Mouse (Mus musculus): ENCODE measurements around the gene Gna14.

Gna14 gene

GRCm38 (mm10) chr19:16457127-16457526 lies 21.6 kb downstream of the Gna14 start:
- DNase-seq: no peak

GRCm38 (mm10) chr19:16459317-16459716 lies 23.8 kb downstream of the Gna14 start:
- no peak for DNase-seq

DNA sequence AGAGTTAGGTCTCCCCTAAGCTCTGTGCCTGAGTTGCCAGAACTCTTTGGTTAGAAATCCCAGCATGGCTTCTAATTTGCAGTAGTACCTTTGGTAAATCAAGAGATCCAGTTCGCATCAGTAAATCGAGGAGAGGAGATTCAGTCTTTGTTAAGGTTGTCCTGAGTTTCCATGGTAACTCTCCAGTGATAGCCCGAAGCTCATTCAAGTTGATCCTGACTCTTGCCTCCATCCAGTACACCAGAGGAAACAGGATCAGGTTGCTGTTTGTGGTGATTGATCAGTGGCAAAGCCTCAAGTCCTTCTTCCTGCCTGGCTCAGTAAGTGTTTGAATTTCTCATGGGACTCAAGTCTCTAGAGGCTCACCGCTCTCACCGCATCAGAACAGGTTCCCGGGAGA lies 24.7 kb downstream of the Gna14 start:
- no peak for DNase-seq

DNA sequence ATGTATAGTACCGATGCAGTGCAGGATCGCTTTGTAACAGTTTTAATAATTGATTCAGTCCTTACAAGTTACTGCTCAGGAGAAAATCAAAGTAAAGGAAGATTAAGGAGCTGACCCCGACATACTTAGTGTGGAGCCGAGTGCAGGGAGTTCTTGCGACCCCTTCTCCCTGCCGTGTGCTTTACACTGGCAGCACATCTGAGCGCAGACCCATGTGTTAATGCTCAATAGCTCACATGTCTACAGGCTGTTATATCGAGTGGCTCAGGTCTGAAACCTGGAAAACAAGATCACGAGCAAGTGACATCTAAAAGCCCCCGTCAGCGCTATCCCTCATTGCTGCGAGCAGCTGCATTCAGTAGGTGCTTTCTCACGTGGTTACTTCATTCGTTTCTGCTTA lies 25.3 kb downstream of the Gna14 start:
- DNase-seq: no peak

- DNase-seq: no peak
These were observed 26.9 kb downstream of the Gna14 start for GRCm38 (mm10) chr19:16462461-16462860.

- no peak for DNase-seq
These were observed 29.2 kb downstream of the Gna14 start for GRCm38 (mm10) chr19:16464730-16465129.

DNA sequence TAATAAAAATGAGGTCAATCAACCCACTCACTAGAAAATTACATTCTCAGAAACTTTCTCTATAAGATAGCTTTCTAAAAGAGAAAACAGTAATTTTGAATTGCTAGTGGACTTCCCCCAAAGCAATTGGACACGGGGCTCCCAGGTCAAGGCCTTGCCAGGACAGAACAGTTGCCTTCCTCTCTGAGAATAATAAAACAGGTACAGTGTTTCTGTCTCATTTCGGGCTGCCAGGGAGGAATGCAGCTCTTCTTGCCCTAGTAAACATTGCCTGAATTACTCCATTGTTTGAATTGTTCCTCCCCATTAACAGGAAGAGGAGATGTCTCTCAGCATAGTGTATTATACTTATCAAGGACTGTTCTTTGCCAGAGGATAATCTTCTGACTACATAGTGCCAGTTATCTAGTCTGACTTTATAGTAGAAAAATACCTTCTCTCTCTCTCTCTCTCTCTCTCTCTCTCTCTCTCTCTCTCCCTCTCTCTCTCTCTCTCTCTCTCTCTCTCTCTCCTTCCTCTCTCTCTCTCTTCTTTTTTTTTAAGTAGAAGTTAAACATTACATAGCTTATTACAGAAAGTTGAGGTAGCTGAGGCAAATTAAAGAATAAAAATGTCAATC lies 33.3 kb downstream of the Gna14 start:
- no peak for DNase-seq

GRCm38 (mm10) chr19:16472655-16473054 lies 37.1 kb downstream of the Gna14 start:
- no peak for DNase-seq

DNA sequence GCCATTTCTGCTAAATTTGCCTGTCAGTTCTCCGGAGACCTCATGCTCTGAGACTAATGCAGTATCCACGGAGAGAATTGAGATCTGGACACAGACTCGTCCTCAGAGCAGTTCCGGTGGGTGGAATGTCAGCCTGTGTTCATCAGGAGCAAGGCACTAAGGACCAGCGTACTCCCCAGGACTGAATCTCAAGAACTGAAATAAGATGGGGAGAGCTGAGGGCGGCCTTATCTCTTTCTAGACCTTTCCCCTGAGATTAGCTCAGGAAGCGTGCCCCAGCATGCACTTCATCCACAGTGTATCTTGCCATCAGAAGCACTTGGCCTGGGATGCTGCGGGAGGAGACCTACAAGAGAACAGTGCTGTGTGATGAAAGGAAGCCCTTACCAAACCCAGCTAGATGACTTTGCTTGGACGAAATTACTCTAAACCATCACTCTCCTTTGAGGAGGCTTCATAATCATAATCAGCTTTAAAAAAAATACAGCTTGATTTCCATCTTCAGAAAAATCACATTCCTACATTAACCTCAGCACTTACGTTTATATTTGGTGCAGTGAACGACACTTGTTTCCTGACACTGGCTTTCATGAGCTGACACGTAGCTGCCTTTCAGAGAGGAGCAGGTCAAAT lies 41.9 kb downstream of the Gna14 start:
- DNase-seq: no peak

- DNase-seq: no peak
These were observed 42.6 kb downstream of the Gna14 start for GRCm38 (mm10) chr19:16478186-16478607.

DNA sequence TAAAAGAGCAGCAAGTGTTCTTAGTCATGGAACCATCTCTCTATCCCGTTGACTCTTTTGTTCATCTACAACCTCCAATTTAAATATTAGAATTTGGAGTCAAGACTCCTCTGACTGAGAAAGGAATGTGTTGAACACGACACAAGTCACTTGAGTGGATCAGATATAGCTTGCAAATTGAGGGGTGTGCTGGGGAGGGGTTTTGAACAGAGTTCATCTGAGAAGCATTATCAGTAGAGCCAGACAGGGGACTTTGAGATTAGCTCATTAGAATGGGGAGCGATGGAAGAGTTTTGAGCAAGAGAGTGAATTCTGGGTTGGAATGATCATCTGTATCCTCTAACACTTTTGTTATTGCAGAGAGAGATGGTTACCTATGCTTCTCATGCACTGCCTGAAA lies 46.5 kb downstream of the Gna14 start:
- no peak for DNase-seq

DNA sequence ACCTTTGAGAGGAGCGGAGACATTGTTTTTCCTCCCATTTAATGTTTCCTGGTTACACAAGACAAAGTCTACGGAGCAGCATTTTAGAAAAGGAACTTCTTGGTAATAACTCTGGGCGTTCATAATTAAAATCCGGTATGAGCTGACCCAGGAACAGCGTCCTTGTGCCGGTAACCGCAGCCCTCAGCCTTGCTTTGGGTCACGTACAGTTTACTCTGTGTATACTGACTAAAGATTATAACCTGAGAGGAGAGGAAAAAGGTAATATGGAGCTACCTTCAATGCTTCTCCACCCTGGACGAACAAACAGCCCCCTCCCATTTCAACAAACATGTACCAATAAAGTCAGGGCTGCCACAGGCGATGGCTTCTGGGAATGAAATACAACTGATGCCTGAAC lies 48.7 kb downstream of the Gna14 start:
- DNase-seq: no peak

DNA sequence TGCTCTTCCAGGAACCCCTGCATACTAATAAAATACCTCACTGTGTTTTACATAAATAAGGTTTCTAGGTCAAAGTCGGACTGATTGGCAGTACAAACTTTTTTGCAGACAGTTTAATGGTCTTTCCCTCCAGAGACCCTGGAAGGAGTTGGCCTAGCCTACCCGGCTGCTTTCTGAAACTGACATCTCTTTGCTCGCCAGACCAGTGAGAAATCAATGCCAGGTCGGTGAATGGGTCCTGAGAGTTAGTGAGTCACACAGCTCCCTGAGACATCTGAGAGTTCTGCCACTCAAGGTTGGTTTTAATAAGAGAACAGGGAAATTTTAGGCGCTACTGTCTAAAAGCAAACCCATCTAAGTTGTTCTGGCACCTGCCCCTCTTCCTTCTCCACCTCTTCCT lies 49.1 kb downstream of the Gna14 start:
- DNase-seq: no peak

- no peak for DNase-seq
These were observed 55.2 kb downstream of the Gna14 start for GRCm38 (mm10) chr19:16490756-16491155.

GRCm38 (mm10) chr19:16491497-16491896 lies 55.9 kb downstream of the Gna14 start:
- no peak for DNase-seq

DNA sequence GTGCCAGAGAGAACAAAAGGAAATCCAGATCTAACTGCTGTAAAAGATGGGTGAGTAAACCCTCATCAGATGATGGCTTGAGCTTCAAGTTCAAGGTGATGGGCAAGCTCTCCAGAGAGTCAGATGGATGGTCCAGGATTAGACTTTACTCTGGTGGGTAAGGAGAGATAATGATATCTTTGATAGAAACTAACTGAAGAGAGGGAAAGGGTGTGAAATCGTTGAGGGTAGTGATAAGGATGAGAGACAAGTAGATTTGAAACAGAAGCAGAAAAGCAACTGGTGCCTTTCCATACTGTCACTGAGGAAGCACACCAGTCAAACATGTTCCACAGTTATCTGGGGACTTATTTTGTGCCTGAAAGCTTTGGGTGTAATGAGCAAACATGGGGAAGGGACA lies 56.9 kb downstream of the Gna14 start:
- no peak for DNase-seq

DNA sequence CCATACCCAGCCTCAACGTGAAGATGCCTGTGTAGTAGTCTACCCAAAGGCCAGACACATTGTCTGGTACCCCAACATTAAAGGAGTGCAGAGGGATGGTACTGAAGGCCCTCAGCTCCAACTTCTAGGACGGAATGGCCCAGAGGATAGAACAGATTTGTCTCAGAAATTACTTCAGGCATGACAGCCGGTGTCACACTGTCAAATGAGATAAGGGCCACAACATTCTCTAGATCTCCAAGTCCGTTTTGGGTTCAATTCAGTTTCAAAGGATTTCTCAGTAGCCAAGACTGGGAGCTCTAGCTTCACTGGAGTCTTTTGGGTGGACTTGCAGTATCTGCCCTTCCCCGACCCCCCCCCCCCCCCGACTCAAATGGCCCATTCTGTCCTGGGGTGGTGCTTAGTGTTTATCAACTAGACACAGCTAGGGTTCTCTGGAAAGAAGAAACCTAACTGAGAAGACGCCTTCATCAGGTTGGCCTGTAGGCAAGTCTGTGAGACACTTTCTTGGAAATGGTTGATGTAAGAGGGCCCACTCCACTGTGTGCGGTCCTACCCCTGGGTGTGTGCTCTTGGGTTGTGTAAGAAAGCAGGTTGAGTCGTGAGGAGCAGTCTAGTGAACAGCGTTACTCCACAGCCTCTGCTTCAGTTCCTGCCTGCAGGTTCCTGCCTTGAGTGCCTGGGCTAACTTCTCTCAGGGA lies 59.4 kb downstream of the Gna14 start:
- no peak for DNase-seq

DNA sequence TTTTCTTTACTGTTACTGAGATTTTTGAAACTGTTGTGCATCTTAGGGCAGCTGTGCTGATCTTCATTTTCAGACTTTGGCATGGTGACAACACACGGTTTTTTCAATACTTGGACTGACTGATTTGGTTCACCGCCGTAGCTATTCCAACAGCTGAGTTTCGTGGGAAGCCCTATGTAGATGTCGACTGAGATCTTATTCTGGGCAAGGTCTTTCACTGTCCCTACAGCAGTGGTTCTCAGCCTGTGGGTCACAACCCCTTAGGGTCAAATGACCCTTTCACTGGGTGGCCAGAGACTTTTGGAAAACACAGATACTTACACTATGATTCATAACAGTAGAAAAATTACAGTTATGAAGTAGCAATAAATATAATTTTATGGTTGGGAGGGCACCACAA lies 60.5 kb downstream of the Gna14 start:
- no peak for DNase-seq

DNA sequence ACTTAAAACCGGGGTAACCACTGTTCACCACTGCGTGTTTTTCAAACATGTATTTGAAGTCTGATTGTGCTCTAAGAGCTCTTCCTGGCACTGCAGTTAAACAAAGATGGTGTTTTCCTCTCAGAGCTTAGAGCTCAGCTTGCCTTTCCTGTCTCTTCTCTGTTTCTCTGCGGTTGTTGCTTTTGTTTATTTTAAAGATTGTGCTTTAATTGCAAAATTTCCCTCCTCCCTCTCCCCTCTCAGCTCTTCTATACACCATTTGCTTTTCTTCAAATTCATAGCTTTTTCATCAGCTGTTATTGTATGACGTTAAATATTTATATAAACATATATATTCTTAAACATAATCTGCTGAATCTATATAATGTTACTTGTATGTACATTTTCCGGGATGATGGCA lies 66.5 kb downstream of the Gna14 start:
- DNase-seq: no peak

DNA sequence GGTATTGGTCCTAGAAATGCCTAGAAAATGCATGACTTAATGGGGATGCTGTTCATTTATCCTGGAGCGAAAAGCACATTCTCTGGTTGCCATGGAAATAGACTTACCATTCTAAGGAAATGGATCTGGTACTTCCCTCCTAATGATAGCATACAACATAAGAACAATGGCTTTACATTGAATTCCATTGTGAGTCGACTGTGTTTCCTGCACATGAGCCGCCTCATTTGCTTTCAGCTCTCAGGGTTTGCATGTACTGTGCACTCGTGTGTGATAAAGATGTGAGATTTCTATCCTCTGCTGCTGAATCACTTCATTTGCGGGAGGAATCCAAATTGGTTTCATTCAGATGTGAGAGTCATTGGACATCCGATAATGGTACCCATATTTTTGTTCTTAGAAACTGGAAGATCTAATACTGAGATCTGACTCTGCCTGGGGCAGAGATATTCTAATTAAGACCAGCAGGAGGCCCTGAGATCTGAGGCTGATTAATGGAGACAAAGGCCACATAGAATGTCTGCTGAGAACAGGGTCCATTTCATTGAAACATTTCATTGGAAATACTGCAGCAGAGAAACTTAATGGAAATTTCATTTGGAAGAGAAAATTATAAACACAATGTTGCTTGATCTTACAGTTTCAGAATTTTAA lies 71.3 kb downstream of the Gna14 start:
- no peak for DNase-seq

GRCm38 (mm10) chr19:16510343-16511080 lies 75.0 kb downstream of the Gna14 start:
- DNase-seq: no peak

DNA sequence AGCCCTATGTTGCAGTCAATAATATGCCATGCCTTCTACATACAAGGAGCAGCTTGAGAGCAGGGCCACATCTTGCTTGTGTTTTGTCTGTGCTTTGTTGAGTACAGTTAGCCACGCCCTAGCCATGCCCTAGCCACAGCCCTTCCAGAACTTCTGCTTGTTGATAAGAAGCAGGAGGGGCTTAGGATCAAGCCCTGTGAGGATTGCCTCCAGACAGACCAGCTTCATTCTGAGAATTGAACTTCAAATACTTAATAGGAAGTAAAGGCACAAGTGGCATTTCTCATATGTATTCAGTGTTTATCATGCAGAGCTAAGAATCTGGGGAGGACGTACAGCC lies 75.5 kb downstream of the Gna14 start:
- no peak for DNase-seq

GRCm38 (mm10) chr19:16514201-16514600 lies 78.6 kb downstream of the Gna14 start:
- DNase-seq: no peak

Data from cerebellum, adult 11 months (tissue).